Mouse (Mus musculus) MEL (cell line): ENCODE measurements around the gene Ssh1. TPM values are rescaled to one million over a fixed set of nuclear protein-coding genes. Genes with fewer than 3 reads are reported as not detected.

Source experiments
- DNase-seq: peaks from one replicate; pipeline ENCODE4 v3.0.0; 2011; ENCODE audit warnings: low read depth, low spot score
- H3K27ac ChIP-seq: 2 replicates; pipeline ENCODE4 v1.5.1; 2012; ENCODE audit warnings: low read depth, mild to moderate bottlenecking, control low read depth, low read length, moderate library complexity; ENCODE audit not compliant: control insufficient read depth
- H3K27me3 ChIP-seq, 2 experiments: fragments of 150-350 bp in 1 of 2; sonication (generic) in 1 of 2; 2 replicates each; pipeline ENCODE4 v1.6.1; 2012; ENCODE audit warnings: low read length in 2 of 2, mild to moderate bottlenecking in 2 of 2, improper control_type of control experiment in 1 of 2, moderate library complexity in 1 of 2; ENCODE audit not compliant: insufficient read depth in 2 of 2, control insufficient read depth in 1 of 2
- H3K36me3 ChIP-seq, 2 experiments: 2 replicates each; pipeline ENCODE4 v1.6.1; 2012 to 2014; ENCODE audit warnings: low read length in 2 of 2, improper control_type of control experiment in 1 of 2, inconsistent platforms in 1 of 2, mild to moderate bottlenecking in 1 of 2; ENCODE audit not compliant: insufficient read depth in 2 of 2, control insufficient read depth in 1 of 2
- H3K4me1 ChIP-seq, 2 experiments: fragments of 150-350 bp in 1 of 2; sonication (generic) in 1 of 2; 2 replicates each; pipeline ENCODE4 v1.6.1; 2012; ENCODE audit warnings: low read length in 2 of 2, improper control_type of control experiment in 1 of 2, mild to moderate bottlenecking in 1 of 2; ENCODE audit not compliant: insufficient read depth in 2 of 2, control insufficient read depth in 1 of 2
- H3K4me3 ChIP-seq, 2 experiments: fragments of 150-350 bp in 1 of 2; sonication (generic) in 1 of 2; 2 replicates each; pipeline ENCODE4 v1.5.1; 2012; ENCODE audit warnings: low read depth in 2 of 2, low read length in 2 of 2, mild to moderate bottlenecking in 2 of 2, moderate library complexity in 2 of 2, control low read depth in 1 of 2, improper control_type of control experiment in 1 of 2; ENCODE audit not compliant: control insufficient read depth in 1 of 2, insufficient read depth in 1 of 2
- H3K79me2 ChIP-seq: 2 replicates; pipeline ENCODE4 v1.6.1; 2012; ENCODE audit warnings: mild to moderate bottlenecking, low read length, moderate library complexity; ENCODE audit not compliant: control insufficient read depth, poor library complexity, insufficient read depth
- H3K9ac ChIP-seq: 2 replicates; pipeline ENCODE4 v1.6.1; 2012; ENCODE audit warnings: low read depth, mild to moderate bottlenecking, control low read depth, low read length, moderate library complexity; ENCODE audit not compliant: control insufficient read depth, poor library complexity, severe bottlenecking
- H3K9me3 ChIP-seq: fragments of 150-350 bp; sonication (generic); replicated peaks from 2 replicates; pipeline ENCODE4 v1.6.1; 2012; ENCODE audit warnings: mild to moderate bottlenecking, low read length, improper control_type of control experiment, moderate library complexity; ENCODE audit not compliant: insufficient read depth
- BHLHE40 ChIP-seq: IDR thresholded peaks from 2 replicates; pipeline ENCODE4 v1.6.1; 2012; ENCODE audit warnings: low read depth, mild to moderate bottlenecking, inconsistent platforms, low read length, improper control_type of control experiment, borderline replicate concordance
- CHD1 ChIP-seq: IDR thresholded peaks from 2 replicates; pipeline ENCODE4 v1.6.1; 2012; ENCODE audit warnings: low read depth, mild to moderate bottlenecking, inconsistent platforms, low read length, improper control_type of control experiment
- EP300 ChIP-seq, 2 experiments: IDR thresholded peaks; 2 replicates each; pipeline ENCODE4 v1.6.1; 2011; ENCODE audit warnings: improper control_type of control experiment in 2 of 2, low read length in 2 of 2, low read depth in 1 of 2, mild to moderate bottlenecking in 1 of 2
- ETS1 ChIP-seq: IDR thresholded peaks from 2 replicates; pipeline ENCODE4 v1.6.1; 2012; ENCODE audit warnings: low read depth, mild to moderate bottlenecking, inconsistent platforms, low read length, improper control_type of control experiment, moderate library complexity
- GABPA ChIP-seq: IDR thresholded peaks from 2 replicates; pipeline ENCODE4 v1.6.1; 2012; ENCODE audit warnings: low read depth, mild to moderate bottlenecking, inconsistent platforms, low read length, improper control_type of control experiment, moderate library complexity
- GATA1 ChIP-seq: IDR thresholded peaks from 2 replicates; pipeline ENCODE4 v1.6.1; 2011; ENCODE audit warnings: low read depth, low read length, improper control_type of control experiment
- HCFC1 ChIP-seq: IDR thresholded peaks from 2 replicates; pipeline ENCODE4 v1.6.1; 2012; ENCODE audit warnings: low read depth, mild to moderate bottlenecking, inconsistent platforms, low read length, improper control_type of control experiment, moderate library complexity
- JUND ChIP-seq: IDR thresholded peaks from 2 replicates; pipeline ENCODE4 v1.6.1; 2011; ENCODE audit warnings: low read depth, mild to moderate bottlenecking, improper control_type of control experiment, low read length
- KAT2A ChIP-seq: conservative IDR thresholded peaks from 2 replicates; pipeline ENCODE4 v1.6.1; 2012; ENCODE audit warnings: low read depth, low read length, improper control_type of control experiment, inconsistent platforms
- MAFK ChIP-seq: IDR thresholded peaks from 2 replicates; pipeline ENCODE4 v1.6.1; 2011; ENCODE audit warnings: low read depth, mild to moderate bottlenecking, low read length, improper control_type of control experiment, borderline replicate concordance
- MAZ ChIP-seq: IDR thresholded peaks from 2 replicates; pipeline ENCODE4 v1.6.1; 2012; ENCODE audit warnings: low read depth, mild to moderate bottlenecking, inconsistent platforms, low read length, improper control_type of control experiment
- MEF2A ChIP-seq: IDR thresholded peaks from 2 replicates; pipeline ENCODE4 v1.6.1; 2014; ENCODE audit warnings: low read depth, mild to moderate bottlenecking, inconsistent platforms, low read length, improper control_type of control experiment; ENCODE audit not compliant: poor library complexity, insufficient replicate concordance, severe bottlenecking; ENCODE audit errors: extremely low read depth
- MXI1 ChIP-seq: IDR thresholded peaks from 2 replicates; pipeline ENCODE4 v1.6.1; 2011; ENCODE audit warnings: mild to moderate bottlenecking, low read depth, low read length, improper control_type of control experiment
- NELFE ChIP-seq: IDR thresholded peaks from 2 replicates; pipeline ENCODE4 v1.6.1; 2011; ENCODE audit warnings: low read depth, low read length, improper control_type of control experiment
- NRF1 ChIP-seq: IDR thresholded peaks from 2 replicates; pipeline ENCODE4 v1.6.1; 2014; ENCODE audit warnings: low read depth, mild to moderate bottlenecking, inconsistent platforms, low read length, improper control_type of control experiment, moderate library complexity; ENCODE audit not compliant: poor library complexity, insufficient read depth, severe bottlenecking
- POLR2A ChIP-seq, 2 experiments: IDR thresholded peaks; 2 replicates each; pipeline ENCODE4 v1.6.1; 2011 to 2012; ENCODE audit warnings: low read length in 2 of 2, mild to moderate bottlenecking in 2 of 2, control low read depth in 1 of 2, improper control_type of control experiment in 1 of 2, low read depth in 1 of 2, moderate library complexity in 1 of 2; ENCODE audit not compliant: control insufficient read depth in 1 of 2, insufficient read depth in 1 of 2, poor library complexity in 1 of 2
- POLR2AphosphoS2 ChIP-seq: IDR thresholded peaks from 2 replicates; pipeline ENCODE4 v1.6.1; 2011; ENCODE audit warnings: low read length, improper control_type of control experiment
- POLR2AphosphoS5 ChIP-seq: IDR thresholded peaks from 2 replicates; pipeline ENCODE4 v1.6.1; 2012; ENCODE audit warnings: low read depth, borderline replicate concordance, mild to moderate bottlenecking, inconsistent platforms, low read length, moderate library complexity, mixed read lengths
- RAD21 ChIP-seq: IDR thresholded peaks from 2 replicates; pipeline ENCODE4 v1.6.1; 2011; ENCODE audit warnings: mild to moderate bottlenecking, low read depth, low read length, improper control_type of control experiment
- SIN3A ChIP-seq: IDR thresholded peaks from 2 replicates; pipeline ENCODE4 v1.6.1; 2012; ENCODE audit warnings: low read length, improper control_type of control experiment, inconsistent platforms
- SMC3 ChIP-seq: IDR thresholded peaks from 2 replicates; pipeline ENCODE4 v1.6.1; 2011; ENCODE audit warnings: low read depth, low read length, improper control_type of control experiment
- TBP ChIP-seq: IDR thresholded peaks from 2 replicates; pipeline ENCODE4 v1.8.0; 2011; ENCODE audit warnings: low read depth, low read length, improper control_type of control experiment
- UBTF ChIP-seq: IDR thresholded peaks from 2 replicates; pipeline ENCODE4 v1.6.1; 2012; ENCODE audit warnings: low read depth, mild to moderate bottlenecking, inconsistent platforms, low read length, improper control_type of control experiment, moderate library complexity, borderline replicate concordance; ENCODE audit not compliant: insufficient read depth
- USF2 ChIP-seq, 2 experiments: IDR thresholded peaks; 2 replicates each; pipeline ENCODE4 v1.6.1; 2011 to 2012; ENCODE audit warnings: improper control_type of control experiment in 2 of 2, low read length in 2 of 2, borderline replicate concordance in 1 of 2, inconsistent platforms in 1 of 2, low read depth in 1 of 2, mild to moderate bottlenecking in 1 of 2; ENCODE audit not compliant: insufficient read depth in 1 of 2
- ZC3H11A ChIP-seq: IDR thresholded peaks from 2 replicates; pipeline ENCODE4 v1.6.1; 2012; ENCODE audit warnings: low read depth, mild to moderate bottlenecking, inconsistent platforms, low read length, improper control_type of control experiment
- ZKSCAN1 ChIP-seq: IDR thresholded peaks from 2 replicates; pipeline ENCODE4 v1.6.1; 2012; ENCODE audit warnings: low read depth, mild to moderate bottlenecking, inconsistent platforms, low read length, improper control_type of control experiment, moderate library complexity
- ZMIZ1 ChIP-seq: IDR thresholded peaks from 2 replicates; pipeline ENCODE4 v1.6.1; 2012; ENCODE audit warnings: low read depth, mild to moderate bottlenecking, inconsistent platforms, low read length, improper control_type of control experiment, moderate library complexity
- ZNF384 ChIP-seq: IDR thresholded peaks from 2 replicates; pipeline ENCODE4 v1.6.1; 2012; ENCODE audit warnings: low read depth, mild to moderate bottlenecking, inconsistent platforms, low read length, improper control_type of control experiment
- polyA plus RNA-seq, 2 experiments: library from polyadenylated mRNA; stranded (reverse) in 1 of 2; unstranded in 1 of 2; fragments of >175 nt in 1 of 2; fragments of >200 nt in 1 of 2; gene quantifications; 2 replicates each; pipeline versions ENCODE4 v1.2.1 to v1.2.4; 2012; ENCODE audit warnings: low replicate concordance in 2 of 2, low read depth in 1 of 2; ENCODE audit not compliant: insufficient read length in 2 of 2, insufficient read depth in 1 of 2, missing spikeins in 1 of 2
- total RNA-seq: library from RNA; depleted of rRNA; stranded (reverse); fragments of 300-350 nt; gene quantifications from 2 replicates; pipeline ENCODE4 v1.2.3, GENCODE M21; 2012

The Ssh1 gene
- total and polyA plus RNA-seq, 3 experiments = 2.3 to 6.8 TPM; not detected in 1

GRCm38 (mm10) chr5:113932310-113932709 lies 61.4 kb downstream of the Ssh1 start:
- no peaks in the 10 kb centered on the region for H3K9me3 ChIP-seq
- TF ChIP-seq HCFC1 (no peak), EP300 (IDR thresholded peaks at IDR 0.05; ENCODE audit: low read depth in 1 of 2, low read length in 2 of 2) (no peak)
- H3K4me1 ChIP-seq = peaks cover 6 to 29% of the 10 kb centered on the region in 2 experiments; a peak in 3 of 4 replicates

DNA sequence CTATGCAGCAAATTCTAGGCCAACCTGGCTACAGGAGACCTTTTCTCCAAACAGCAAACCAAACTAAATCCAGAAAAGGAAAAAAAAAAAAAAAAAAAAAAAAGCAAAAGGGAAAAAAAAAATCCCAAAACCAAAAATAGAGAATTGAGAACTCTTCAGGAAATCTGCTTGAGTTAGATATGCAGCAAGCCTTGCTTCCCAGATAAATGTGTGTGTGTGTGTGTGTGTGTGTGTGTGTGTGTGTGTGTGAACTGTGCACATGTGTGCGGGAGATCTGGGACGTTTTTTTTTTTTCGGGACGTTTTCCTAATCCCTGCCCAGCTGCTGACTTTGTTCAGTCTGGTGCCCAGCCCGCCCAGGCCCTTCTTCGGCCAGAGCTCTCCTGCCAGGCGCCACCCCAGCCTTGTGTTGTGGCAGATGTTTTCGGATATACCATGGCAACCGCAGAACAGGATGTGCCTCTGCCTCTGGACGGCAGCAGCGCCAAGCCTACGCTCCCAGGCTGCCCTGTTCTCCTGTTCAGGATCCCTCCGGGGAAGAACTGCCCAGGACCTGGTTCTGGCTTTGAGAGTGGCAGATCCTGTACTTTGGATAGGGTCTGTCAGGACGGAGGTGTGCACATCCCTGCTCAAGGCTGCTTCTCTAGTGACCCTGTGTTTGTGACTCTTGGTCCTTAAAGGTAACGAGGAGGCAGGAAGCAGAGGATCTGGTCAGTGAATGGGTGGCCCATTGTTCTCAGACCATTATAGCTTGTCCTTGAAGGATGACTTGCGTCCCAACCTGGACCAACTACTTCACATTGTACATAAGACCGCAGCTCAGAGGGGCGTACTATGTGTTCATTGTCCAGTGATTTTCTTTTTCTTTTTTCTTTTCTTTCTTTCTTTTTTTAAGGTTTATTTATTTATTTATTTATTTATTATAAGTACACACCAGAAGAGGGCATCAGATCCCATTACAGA lies 62.8 kb downstream of the Ssh1 start:
- no peak overlapping the region for H3K9ac ChIP-seq
- H3K4me1 ChIP-seq = peaks cover 6 to 29% of the 10 kb centered on the region in 2 experiments; a peak in 3 of 4 replicates
- H3K27me3 ChIP-seq = no peaks in the 10 kb centered on the region
- H3K79me2 ChIP-seq = no peaks in the 10 kb centered on the region
- H3K27ac ChIP-seq = no peak overlapping the region
- no peaks in the 10 kb centered on the region for H3K9me3 ChIP-seq
- 0 out of 4 replicates have a peak overlapping the region, but pooled peaks of 1 of the 2 experiments have one; percentile 23 for H3K4me3 ChIP-seq
- peak; percentile 62 for DNase-seq
- peaks cover 0 to 11% of the 10 kb centered on the region in 2 experiments; a peak in 2 of 4 replicates for H3K36me3 ChIP-seq
- TF ChIP-seq RAD21 (no peak), MAZ (no peak), ETS1 (peak; percentile 74), JUND (no peak), MAFK (no peak), MEF2A (peak; percentile 95), POLR2AphosphoS2 (no peak), UBTF (no peak), ZKSCAN1 (no peak; the same call in 1 of the 2 replicates), ZNF384 (peak; percentile 95), POLR2A (IDR thresholded peaks at IDR 0.05; ENCODE audit: control insufficient read depth in 1 of 2, insufficient read depth in 1 of 2, low read depth in 1 of 2, low read length in 2 of 2, poor library complexity in 1 of 2) (no peak), NRF1 (no peak), NELFE (no peak), GABPA (no peak), CHD1 (no peak), BHLHE40 (no peak; the same call in 1 of the 2 replicates), ZMIZ1 (no peak), EP300 (IDR thresholded peaks at IDR 0.05; ENCODE audit: low read depth in 1 of 2, low read length in 2 of 2) (peak; percentile 71 to 77), GATA1 (no peak; the same call in 1 of the 2 replicates), KAT2A (no peak), SIN3A (peak; percentile 46; the same call in 1 of the 2 replicates), POLR2AphosphoS5 (no peak), ZC3H11A (no peak), TBP (no peak), USF2 (IDR thresholded peaks at IDR 0.05; ENCODE audit: borderline replicate concordance in 1 of 2, insufficient read depth in 1 of 2, low read depth in 1 of 2, low read length in 2 of 2) (no peak), SMC3 (no peak), MXI1 (peak; percentile 44; the same call in 1 of the 2 replicates)

More at GRCm38 (mm10) chr5:113932310-113932709, 61.4 kb downstream of the Ssh1 start:
- Histone ChIP-seq H3K79me2 (no peaks in the 10 kb centered on the region), H3K27ac (no peak overlapping the region), H3K4me3 (no peak overlapping the region), H3K9ac (no peak overlapping the region), H3K27me3 (no peaks in the 10 kb centered on the region), H3K36me3 (peaks cover 0 to 11% of the 10 kb centered on the region in 2 experiments; a peak in 2 of 4 replicates)
- no peak for DNase-seq
